Mouse (Mus musculus): ENCODE data around the gene 1700001P01Rik. TPM values are rescaled to one million over a fixed set of nuclear protein-coding genes. Genes with fewer than 3 reads are reported as not detected.
"Not testable (repeated sequence)": the region's sequence is repeated elsewhere in the genome, so short reads cannot be mapped to it uniquely, and the experiment has no call there.

Gene 1700001P01Rik
- polyA plus RNA-seq, 1 experiment from 2014 or later: 0.31 TPM

- not testable (repeated sequence) for H3K9me3 ChIP-seq (ENCODE audit: control insufficient read depth, low read length); ATAC-seq (replicated peaks; ENCODE audit: low FRiP score, low TSS enrichment, low read depth); H3K27me3 ChIP-seq (replicated peaks; ENCODE audit: control insufficient read depth, insufficient read depth, low read length); H3K36me3 ChIP-seq (ENCODE audit: control insufficient read depth, insufficient read depth, low read length); H3K4me2 ChIP-seq (ENCODE audit: low read length); H3K4me1 ChIP-seq (replicated peaks; ENCODE audit: control insufficient read depth, insufficient read depth, low read length); H3K4me3 ChIP-seq (ENCODE audit: low read depth, low read length); DNase-seq (ENCODE audit: low spot score); H3K27ac ChIP-seq (ENCODE audit: low read depth); H3K9ac ChIP-seq (ENCODE audit: low read length)
- WGBS: 85% methylated on average over 2 of the region's 2 CpGs
Observed at GRCm38 (mm10) chr11:97790778-97791438, 15.2 kb upstream of the 1700001P01Rik start.

GRCm38 (mm10) chr11:97789727-97790126 is 14.0 kb upstream of the 1700001P01Rik start:
- Histone ChIP-seq H3K9me3 (ENCODE audit: control insufficient read depth, low read length) (0 out of 2 replicates have a peak, but pooled peaks cover 3% of the 10 kb centered on the region), H3K4me1 (replicated peaks; ENCODE audit: control insufficient read depth, insufficient read depth, low read length) (no peaks in the 10 kb centered on the region), H3K27ac (ENCODE audit: low read depth) (no peak overlapping the region), H3K4me3 (ENCODE audit: low read depth, low read length) (no peak overlapping the region), H3K27me3 (replicated peaks; ENCODE audit: control insufficient read depth, insufficient read depth, low read length) (no peaks in the 10 kb centered on the region), H3K9ac (ENCODE audit: low read length) (no peak overlapping the region), H3K36me3 (ENCODE audit: control insufficient read depth, insufficient read depth, low read length) (no peaks in the 10 kb centered on the region), H3K4me2 (ENCODE audit: low read length) (no peak overlapping the region)
- WGBS: 82% methylated on average over 5 of the region's 5 CpGs
- DNase-seq (ENCODE audit: low spot score): no peak
- ATAC-seq (replicated peaks; ENCODE audit: low FRiP score, low TSS enrichment, low read depth): no peak

GRCm38 (mm10) chr11:97787961-97788360 is 12.2 kb upstream of the 1700001P01Rik start:
- Histone ChIP-seq H3K27ac (ENCODE audit: low read depth) (no peak overlapping the region), H3K27me3 (replicated peaks; ENCODE audit: control insufficient read depth, insufficient read depth, low read length) (no peaks in the 10 kb centered on the region), H3K4me2 (ENCODE audit: low read length) (no peak overlapping the region), H3K9me3 (ENCODE audit: control insufficient read depth, low read length) (no peaks in the 10 kb centered on the region), H3K4me1 (replicated peaks; ENCODE audit: control insufficient read depth, insufficient read depth, low read length) (no peaks in the 10 kb centered on the region), H3K4me3 (ENCODE audit: low read depth, low read length) (no peak overlapping the region), H3K36me3 (ENCODE audit: control insufficient read depth, insufficient read depth, low read length) (no peaks in the 10 kb centered on the region), H3K9ac (ENCODE audit: low read length) (no peak overlapping the region)
- ATAC-seq (replicated peaks; ENCODE audit: low FRiP score, low TSS enrichment, low read depth) (no peak), DNase-seq (ENCODE audit: low spot score) (no peak)
- 93% methylated on average over 3 of the region's 3 CpGs for WGBS

- peak overlapping the region; percentile 97 for H3K9ac ChIP-seq (ENCODE audit: low read length)
- H3K9me3 ChIP-seq (ENCODE audit: control insufficient read depth, low read length): no peaks in the 10 kb centered on the region
- ATAC-seq (replicated peaks; ENCODE audit: low FRiP score, low TSS enrichment, low read depth): no peak
- DNase-seq (ENCODE audit: low spot score): no peak
- H3K4me3 ChIP-seq (ENCODE audit: low read depth, low read length): peak overlapping the region; percentile 77
- peak overlapping the region; percentile 89 for H3K27ac ChIP-seq (ENCODE audit: low read depth)
- H3K27me3 ChIP-seq (replicated peaks; ENCODE audit: control insufficient read depth, insufficient read depth, low read length): no peaks in the 10 kb centered on the region
- peaks cover 38% of the 10 kb centered on the region for H3K36me3 ChIP-seq (ENCODE audit: control insufficient read depth, insufficient read depth, low read length)
- 0% methylated on average over 10 of the region's 10 CpGs for WGBS
- peak overlapping the region; percentile 61 for H3K4me2 ChIP-seq (ENCODE audit: low read length)
- peaks cover 10% of the 10 kb centered on the region for H3K4me1 ChIP-seq (replicated peaks; ENCODE audit: control insufficient read depth, insufficient read depth, low read length)
Observed at GRCm38 (mm10) chr11:97782564-97782895, 6.8 kb upstream of the 1700001P01Rik start.

GRCm38 (mm10) chr11:97781832-97782563 is 6.3 kb upstream of the 1700001P01Rik start, which contains the start of gene Rpl23:
Gene Rpl23, minus strand, starts transcription at chr11:97782437.
- Histone ChIP-seq H3K4me2 (ENCODE audit: low read length) (peak within 1 kb of the TSS; percentile 61), H3K36me3 (ENCODE audit: control insufficient read depth, insufficient read depth, low read length) (peaks cover 43% of the 10 kb centered on the region), H3K4me1 (replicated peaks; ENCODE audit: control insufficient read depth, insufficient read depth, low read length) (peaks cover 10% of the 10 kb centered on the region), H3K4me3 (ENCODE audit: low read depth, low read length) (peak within 1 kb of the TSS; percentile 77), H3K9me3 (ENCODE audit: control insufficient read depth, low read length) (no peaks in the 10 kb centered on the region), H3K9ac (ENCODE audit: low read length) (peak within 1 kb of the TSS; percentile 97), H3K27ac (ENCODE audit: low read depth) (peak within 1 kb of the TSS; percentile 89), H3K27me3 (replicated peaks; ENCODE audit: control insufficient read depth, insufficient read depth, low read length) (no peaks in the 10 kb centered on the region)
- under 1% methylated on average over 67 of the region's 67 CpGs for WGBS
- ATAC-seq (replicated peaks; ENCODE audit: low FRiP score, low TSS enrichment, low read depth) (peak; percentile 92), DNase-seq (ENCODE audit: low spot score) (peak; percentile 100)

GRCm38 (mm10) chr11:97781478-97781831 is 5.7 kb upstream of the 1700001P01Rik start:
- Histone ChIP-seq H3K27ac (ENCODE audit: low read depth) (peak overlapping the region; percentile 89), H3K4me1 (replicated peaks; ENCODE audit: control insufficient read depth, insufficient read depth, low read length) (peaks cover 10% of the 10 kb centered on the region), H3K9me3 (ENCODE audit: control insufficient read depth, low read length) (no peaks in the 10 kb centered on the region), H3K27me3 (replicated peaks; ENCODE audit: control insufficient read depth, insufficient read depth, low read length) (no peaks in the 10 kb centered on the region), H3K9ac (ENCODE audit: low read length) (peak overlapping the region; percentile 97), H3K36me3 (ENCODE audit: control insufficient read depth, insufficient read depth, low read length) (peaks cover 49% of the 10 kb centered on the region), H3K4me2 (ENCODE audit: low read length) (peak overlapping the region; percentile 61), H3K4me3 (ENCODE audit: low read depth, low read length) (peak overlapping the region; percentile 77)
- DNase-seq (ENCODE audit: low spot score) (no peak), ATAC-seq (replicated peaks; ENCODE audit: low FRiP score, low TSS enrichment, low read depth) (no peak)
- 2% methylated on average over 11 of the region's 11 CpGs for WGBS

GRCm38 (mm10) chr11:97779968-97780701 is 4.4 kb upstream of the 1700001P01Rik start:
- ATAC-seq (replicated peaks; ENCODE audit: low FRiP score, low TSS enrichment, low read depth) (no peak), DNase-seq (ENCODE audit: low spot score) (no peak)
- H3K9me3 ChIP-seq (ENCODE audit: control insufficient read depth, low read length): no peaks in the 10 kb centered on the region
- peak overlapping the region; percentile 77 for H3K4me3 ChIP-seq (ENCODE audit: low read depth, low read length)
- no peaks in the 10 kb centered on the region for H3K27me3 ChIP-seq (replicated peaks; ENCODE audit: control insufficient read depth, insufficient read depth, low read length)
- H3K4me1 ChIP-seq (replicated peaks; ENCODE audit: control insufficient read depth, insufficient read depth, low read length): peaks cover 10% of the 10 kb centered on the region
- no peak overlapping the region for H3K27ac ChIP-seq (ENCODE audit: low read depth)
- peaks cover 62% of the 10 kb centered on the region for H3K36me3 ChIP-seq (ENCODE audit: control insufficient read depth, insufficient read depth, low read length)
- WGBS: 89% methylated on average over 2 of the region's 2 CpGs
- H3K9ac ChIP-seq (ENCODE audit: low read length): 0 out of 2 replicates have a peak overlapping the region, but pooled peaks have one; percentile 7
- peak overlapping the region; percentile 61 for H3K4me2 ChIP-seq (ENCODE audit: low read length)

- H3K27me3 ChIP-seq (replicated peaks; ENCODE audit: control insufficient read depth, insufficient read depth, low read length): no peaks in the 10 kb centered on the region
- peaks cover 10% of the 10 kb centered on the region for H3K4me1 ChIP-seq (replicated peaks; ENCODE audit: control insufficient read depth, insufficient read depth, low read length)
- H3K27ac ChIP-seq (ENCODE audit: low read depth): no peak overlapping the region
- no peak overlapping the region for H3K4me2 ChIP-seq (ENCODE audit: low read length)
- H3K36me3 ChIP-seq (ENCODE audit: control insufficient read depth, insufficient read depth, low read length): peaks cover 64% of the 10 kb centered on the region
- WGBS: 88% methylated on average over 1 of the region's 1 CpGs
- ATAC-seq (replicated peaks; ENCODE audit: low FRiP score, low TSS enrichment, low read depth) (no peak), DNase-seq (ENCODE audit: low spot score) (no peak)
- no peak overlapping the region for H3K9ac ChIP-seq (ENCODE audit: low read length)
- H3K4me3 ChIP-seq (ENCODE audit: low read depth, low read length): no peak overlapping the region
- no peaks in the 10 kb centered on the region for H3K9me3 ChIP-seq (ENCODE audit: control insufficient read depth, low read length)
Observed at GRCm38 (mm10) chr11:97778918-97779317, 3.2 kb upstream of the 1700001P01Rik start.
